Mouse (Mus musculus): ENCODE measurements around the gene Itga4. TPM values are rescaled to one million over a fixed set of nuclear protein-coding genes. Genes with fewer than 3 reads are reported as not detected.

Itga4 gene
- polyA plus RNA-seq, 1 experiment = 7.1 TPM

DNA sequence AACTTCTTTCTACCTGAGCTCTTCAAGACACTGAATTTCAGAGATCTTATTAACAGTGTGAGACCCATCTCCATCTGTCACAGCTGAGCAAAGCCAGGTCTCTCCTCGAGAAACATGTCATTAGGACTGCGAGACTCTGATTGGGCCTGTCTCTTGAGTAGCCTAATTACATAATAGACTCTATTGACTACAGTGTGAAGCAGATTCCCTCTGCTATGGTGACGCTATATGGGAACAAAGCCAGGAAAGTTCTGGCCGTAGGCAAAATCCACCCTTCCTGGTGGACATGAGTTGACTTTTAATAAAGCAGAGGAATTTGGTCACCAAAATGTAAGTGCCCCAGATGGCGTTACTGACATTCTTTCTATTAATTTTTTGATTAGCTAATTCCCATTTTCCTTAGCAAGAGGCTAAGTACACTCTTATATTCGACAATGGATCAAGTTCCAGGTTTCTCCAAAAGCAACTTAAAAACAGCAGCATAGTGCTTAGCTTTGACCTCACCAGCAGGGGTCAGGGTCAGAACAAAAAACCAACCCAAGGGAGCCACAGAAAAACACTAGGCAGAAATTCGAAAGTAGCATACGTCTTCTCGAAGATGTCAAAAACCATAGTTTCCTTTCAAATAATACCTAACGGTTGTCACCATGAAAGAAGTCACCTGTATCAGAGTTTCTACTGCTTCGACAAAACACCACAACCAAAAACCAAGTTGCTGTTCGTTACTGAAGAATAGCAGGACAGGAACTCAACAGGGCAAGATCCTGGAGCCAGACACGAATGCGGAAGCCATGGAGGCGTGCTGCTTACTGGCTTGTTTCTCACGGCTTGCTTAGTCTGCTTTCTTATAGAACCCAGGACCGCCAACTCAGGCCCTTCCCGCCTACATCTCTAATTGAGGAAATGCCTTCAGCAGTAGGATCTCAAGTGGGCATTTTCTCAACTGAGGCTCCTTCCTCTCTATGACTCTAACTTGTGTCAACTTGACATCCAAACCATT lies 112.5 kb downstream of the Itga4 start:
- Histone ChIP-seq H3K4me3 (replicated peaks; ENCODE audit: extremely low read depth, low read depth, low read length) (no peak overlapping the region), H3K4me1 (ENCODE audit: control insufficient read depth, insufficient read depth, low read length) (no peaks in the 10 kb centered on the region)
- 73% methylated on average over 18 of the region's 18 CpGs for WGBS
- no peak for TF ChIP-seq POLR2A (IDR thresholded peaks at IDR 0.05; ENCODE audit: borderline replicate concordance, extremely low read depth, low read depth, low read length)
- no peak for TF ChIP-seq CTCF (IDR thresholded peaks at IDR 0.05; ENCODE audit: insufficient read depth, low read length)
- DNase-seq = no peak

DNA sequence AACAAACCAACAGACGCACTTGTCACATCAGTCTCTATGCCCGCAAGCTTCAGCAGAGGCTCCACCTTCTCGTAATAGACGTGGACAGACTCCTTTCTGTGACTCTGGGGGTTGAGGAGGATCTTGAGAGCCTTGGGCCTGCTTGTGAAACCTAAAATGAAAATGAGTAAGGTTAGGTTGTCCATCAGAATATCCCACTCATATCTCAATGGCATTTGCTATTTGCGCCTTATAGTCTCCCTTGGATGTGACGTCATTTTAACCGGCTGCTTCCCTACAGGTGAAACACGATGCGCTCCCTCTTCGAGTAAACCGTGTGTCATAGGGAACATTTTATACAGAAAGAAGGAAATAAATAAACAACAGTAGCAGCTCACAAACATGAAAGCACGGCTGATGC lies 113.4 kb downstream of the Itga4 start:
- DNase-seq = no peak
- TF ChIP-seq CTCF (IDR thresholded peaks at IDR 0.05; ENCODE audit: insufficient read depth, low read length) (no peak), POLR2A (IDR thresholded peaks at IDR 0.05; ENCODE audit: borderline replicate concordance, extremely low read depth, low read depth, low read length) (no peak)
- Histone ChIP-seq H3K4me3 (replicated peaks; ENCODE audit: extremely low read depth, low read depth, low read length) (no peak overlapping the region), H3K4me1 (ENCODE audit: control insufficient read depth, insufficient read depth, low read length) (no peaks in the 10 kb centered on the region)
- WGBS = 81% methylated on average over 12 of the region's 12 CpGs

DNA sequence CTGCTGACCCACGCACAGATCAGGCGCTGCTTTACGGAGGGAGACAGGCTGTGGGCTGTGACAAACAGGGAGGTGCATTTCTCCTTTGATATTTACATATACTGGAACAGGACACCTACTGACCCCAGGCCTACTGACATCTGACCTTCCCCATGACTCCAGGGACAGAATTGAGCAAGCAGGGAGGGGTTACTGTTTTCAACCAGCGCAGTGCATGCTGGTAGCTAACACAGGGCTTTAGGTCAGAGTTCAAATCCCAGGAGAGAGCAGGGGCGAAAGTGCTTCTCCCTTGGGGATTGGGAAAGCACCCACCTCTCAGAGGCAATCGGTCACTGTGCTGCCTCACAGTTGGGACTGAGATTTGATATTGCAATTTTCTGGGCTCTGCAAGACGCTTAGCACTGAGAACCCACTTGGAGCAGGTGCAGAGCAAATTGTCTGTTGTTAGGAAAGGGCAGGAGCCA lies 113.9 kb downstream of the Itga4 start:
- no peaks in the 10 kb centered on the region for H3K4me1 ChIP-seq (ENCODE audit: control insufficient read depth, insufficient read depth, low read length)

DNA sequence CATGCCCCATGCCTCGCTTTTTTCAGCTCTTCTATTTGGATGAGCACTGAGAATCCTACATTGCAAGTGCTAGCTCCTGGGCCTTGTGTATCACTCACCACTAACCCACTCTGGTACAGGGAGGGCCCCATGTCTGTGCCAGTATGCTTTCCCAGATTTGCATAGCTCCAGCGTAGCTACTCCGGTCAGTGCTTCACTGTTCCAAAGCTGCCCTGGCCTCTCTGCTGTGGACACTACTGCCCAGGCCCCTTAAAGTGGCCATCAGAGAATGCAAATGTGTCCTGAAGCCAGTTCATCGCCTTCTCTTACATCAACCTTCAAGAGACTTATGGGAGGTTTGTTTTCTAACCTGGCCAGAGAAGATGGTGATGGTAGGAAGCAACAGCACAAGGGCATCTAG lies 114.7 kb downstream of the Itga4 start:
- 91% methylated on average over 4 of the region's 4 CpGs for WGBS
- TF ChIP-seq POLR2A (IDR thresholded peaks at IDR 0.05; ENCODE audit: borderline replicate concordance, extremely low read depth, low read depth, low read length) = no peak
- no peak for TF ChIP-seq CTCF (IDR thresholded peaks at IDR 0.05; ENCODE audit: insufficient read depth, low read length)
- no peak for DNase-seq
- no peaks in the 10 kb centered on the region for H3K4me1 ChIP-seq (ENCODE audit: control insufficient read depth, insufficient read depth, low read length)
- H3K4me3 ChIP-seq (replicated peaks; ENCODE audit: extremely low read depth, low read depth, low read length) = no peak overlapping the region

More for the DNA sequence above, 113.9 kb downstream of the Itga4 start:
- no peak for DNase-seq
- no peak for TF ChIP-seq POLR2A (IDR thresholded peaks at IDR 0.05; ENCODE audit: borderline replicate concordance, extremely low read depth, low read depth, low read length)
- TF ChIP-seq CTCF (IDR thresholded peaks at IDR 0.05; ENCODE audit: insufficient read depth, low read length) = no peak
- H3K4me3 ChIP-seq (replicated peaks; ENCODE audit: extremely low read depth, low read depth, low read length) = no peak overlapping the region
- 70% methylated on average over 7 of the region's 7 CpGs for WGBS

DNA sequence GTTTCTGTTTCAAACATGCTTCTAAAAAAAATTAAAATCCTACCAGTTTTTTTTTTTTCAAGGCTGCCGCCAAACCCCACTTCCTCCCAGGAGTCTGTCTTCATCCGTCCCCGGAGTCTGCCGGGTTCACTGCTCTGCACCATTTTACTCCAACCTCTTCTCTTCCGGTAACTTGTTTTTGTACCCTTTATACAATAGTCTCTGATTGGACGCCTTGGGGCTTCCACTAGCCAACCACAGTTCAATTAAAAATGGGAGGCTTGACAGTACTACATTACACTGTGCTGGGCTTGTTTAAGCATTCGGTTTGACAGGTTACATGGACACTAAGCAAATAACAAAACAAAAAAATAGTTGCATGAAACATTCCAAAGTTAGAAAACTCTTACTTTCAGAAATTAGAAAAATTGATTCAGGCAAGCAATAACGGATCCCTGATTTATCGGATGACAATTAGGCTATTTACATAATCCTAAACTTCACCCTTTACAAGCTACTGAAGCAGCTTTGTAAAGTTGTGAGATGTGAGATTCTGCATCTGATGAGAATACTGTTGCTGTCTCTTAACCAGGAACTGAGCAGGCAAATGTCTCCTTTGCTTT lies 115.6 kb downstream of the Itga4 start:
- TF ChIP-seq CTCF (IDR thresholded peaks at IDR 0.05; ENCODE audit: insufficient read depth, low read length) (no peak), POLR2A (IDR thresholded peaks at IDR 0.05; ENCODE audit: borderline replicate concordance, extremely low read depth, low read depth, low read length) (no peak)
- no peak for DNase-seq
- Histone ChIP-seq H3K4me3 (replicated peaks; ENCODE audit: extremely low read depth, low read depth, low read length) (no peak overlapping the region), H3K4me1 (ENCODE audit: control insufficient read depth, insufficient read depth, low read length) (no peaks in the 10 kb centered on the region)
- WGBS = 65% methylated on average over 9 of the region's 9 CpGs

DNA sequence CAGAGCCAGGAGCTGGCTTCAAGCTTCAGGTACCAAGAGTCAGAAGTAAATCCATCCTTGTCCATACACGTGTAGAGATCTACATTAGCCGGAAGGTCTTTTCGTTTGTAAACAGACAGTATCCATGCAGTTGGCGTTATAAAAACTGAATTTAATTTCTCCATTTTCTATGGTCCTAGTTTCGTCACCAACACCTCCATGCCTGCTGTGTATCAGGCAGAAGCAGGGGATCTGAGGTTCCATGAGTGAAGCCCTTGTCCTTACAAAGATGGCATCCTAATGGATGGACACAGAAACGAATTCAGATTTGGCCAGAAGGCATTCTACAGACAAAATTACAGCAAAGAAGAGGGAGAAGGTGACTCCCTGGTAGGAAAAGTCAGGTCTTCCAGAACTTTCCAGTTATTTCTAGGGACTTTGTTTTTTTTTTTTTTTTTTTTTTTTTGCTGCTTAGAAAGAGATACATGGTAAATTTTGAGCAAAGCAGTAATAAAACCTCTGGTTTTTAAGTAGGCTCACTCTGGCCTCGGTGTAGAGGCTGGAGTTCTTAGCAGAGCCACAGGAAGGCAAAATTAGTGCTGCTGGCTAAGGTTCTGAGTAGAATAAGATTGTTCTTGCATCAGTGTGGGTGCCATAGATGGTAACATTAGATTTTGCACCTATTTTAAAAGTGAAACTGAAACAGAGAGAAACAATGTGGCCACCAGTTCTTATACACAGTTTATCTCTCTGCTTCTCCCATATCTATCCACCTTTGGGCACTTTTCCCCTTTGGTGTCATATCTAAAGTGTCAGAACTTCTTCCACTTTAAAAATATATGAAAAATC lies 116.3 kb downstream of the Itga4 start:
- DNase-seq = no peak
- H3K4me3 ChIP-seq (replicated peaks; ENCODE audit: extremely low read depth, low read depth, low read length) = no peak overlapping the region
- H3K4me1 ChIP-seq (ENCODE audit: control insufficient read depth, insufficient read depth, low read length) = no peaks in the 10 kb centered on the region
- no peak for TF ChIP-seq POLR2A (IDR thresholded peaks at IDR 0.05; ENCODE audit: borderline replicate concordance, extremely low read depth, low read depth, low read length)
- TF ChIP-seq CTCF (IDR thresholded peaks at IDR 0.05; ENCODE audit: insufficient read depth, low read length) = no peak
- WGBS = 84% methylated on average over 7 of the region's 7 CpGs

DNA sequence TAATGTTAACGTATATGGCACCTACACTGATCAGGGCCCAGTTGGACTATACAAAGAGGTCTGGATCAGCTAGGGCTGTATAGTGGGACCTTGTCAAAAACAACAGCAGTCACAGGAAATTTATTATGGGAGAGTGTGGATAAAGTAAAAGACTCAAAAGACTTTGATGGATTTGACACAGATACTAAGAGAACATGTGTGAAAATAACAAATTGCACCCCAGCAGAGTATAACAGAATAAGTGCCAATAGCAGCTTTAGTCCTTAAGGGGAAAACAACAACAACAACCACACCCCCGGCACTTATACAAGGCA lies 116.9 kb downstream of the Itga4 start:
- 68% methylated on average over 2 of the region's 2 CpGs for WGBS
- H3K4me3 ChIP-seq (replicated peaks; ENCODE audit: extremely low read depth, low read depth, low read length) = no peak overlapping the region
- no peak for DNase-seq
- H3K4me1 ChIP-seq (ENCODE audit: control insufficient read depth, insufficient read depth, low read length) = no peaks in the 10 kb centered on the region
- no peak for TF ChIP-seq CTCF (IDR thresholded peaks at IDR 0.05; ENCODE audit: insufficient read depth, low read length)
- no peak for TF ChIP-seq POLR2A (IDR thresholded peaks at IDR 0.05; ENCODE audit: borderline replicate concordance, extremely low read depth, low read depth, low read length)

DNA sequence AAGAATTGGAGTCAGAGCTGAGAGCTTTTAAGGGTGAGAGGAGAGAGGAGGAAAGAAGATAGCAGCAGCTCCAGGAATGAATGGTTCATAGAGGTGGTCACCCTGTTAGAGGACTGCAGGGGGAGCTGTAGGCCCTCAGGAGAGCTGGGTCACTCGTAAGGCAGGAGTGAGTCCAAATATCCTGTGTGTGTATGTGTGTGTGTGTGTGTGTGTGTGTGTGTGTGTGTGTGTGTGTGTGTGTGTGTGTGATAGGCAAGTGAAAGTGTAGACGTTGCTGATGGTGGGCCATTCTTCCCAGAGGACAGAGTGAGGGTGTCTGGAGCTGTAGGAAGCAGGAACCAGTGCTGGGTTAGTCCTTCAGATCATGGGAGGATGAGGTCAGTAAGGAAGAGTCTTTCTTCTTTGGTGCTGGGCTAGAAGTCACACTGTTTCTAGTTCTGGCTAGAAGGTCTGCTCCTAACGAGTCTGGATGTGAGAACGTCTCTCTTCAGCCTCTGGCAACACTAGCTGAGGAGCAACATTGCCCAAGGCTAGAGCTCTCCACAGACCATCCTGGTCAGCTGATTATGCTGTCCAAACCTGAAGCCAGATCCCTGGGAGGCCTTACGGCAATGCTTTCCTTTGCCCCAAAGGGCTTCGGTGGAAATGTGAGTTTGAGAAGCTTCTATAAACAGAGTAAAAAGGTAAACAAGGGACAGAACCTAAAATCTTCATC lies 117.4 kb downstream of the Itga4 start:
- WGBS = 41% methylated on average over 6 of the region's 6 CpGs
- DNase-seq = no peak
- Histone ChIP-seq H3K4me3 (replicated peaks; ENCODE audit: extremely low read depth, low read depth, low read length) (no peak overlapping the region), H3K4me1 (ENCODE audit: control insufficient read depth, insufficient read depth, low read length) (no peaks in the 10 kb centered on the region)
- TF ChIP-seq POLR2A (IDR thresholded peaks at IDR 0.05; ENCODE audit: borderline replicate concordance, extremely low read depth, low read depth, low read length) = no peak
- TF ChIP-seq CTCF (IDR thresholded peaks at IDR 0.05; ENCODE audit: insufficient read depth, low read length) = peak; percentile 49

Measured in lung, adult 2 months (tissue).